Mouse (Mus musculus) lung, postnatal 25 days (tissue): ENCODE results near the gene Olfr484.
"Not testable (repeated sequence)": the region's sequence is repeated elsewhere in the genome, so short reads cannot be mapped to it uniquely, and the experiment has no call there.

Experiments
- DNase-seq: peaks from one replicate; pipeline ENCODE4 v3.0.0; 2022; ENCODE audit warnings: low spot score

The Olfr484 gene

DNA sequence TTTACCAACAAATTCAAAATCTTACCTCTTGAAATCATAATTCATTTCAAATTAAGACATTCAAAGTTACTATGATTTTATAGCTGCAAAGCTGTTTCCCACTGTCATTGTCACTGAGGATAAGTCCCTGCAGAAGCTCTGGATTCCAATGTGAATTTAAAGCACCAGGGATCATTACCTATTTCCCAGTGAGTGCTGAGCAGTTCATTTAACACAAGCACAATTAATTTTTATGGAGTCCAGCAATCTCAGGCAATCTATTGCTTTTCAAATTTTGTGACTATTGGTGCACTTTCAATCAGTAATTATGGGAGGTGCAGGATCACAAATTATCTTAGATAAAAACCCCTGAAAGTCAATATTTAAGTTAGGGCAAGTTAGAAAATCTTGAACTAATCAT is at the start of gene Olfr484:
Gene Olfr484, minus strand, starts transcription at position 101 of the 400 bp plus-strand sequence.
- DNase-seq, result no peak

DNA sequence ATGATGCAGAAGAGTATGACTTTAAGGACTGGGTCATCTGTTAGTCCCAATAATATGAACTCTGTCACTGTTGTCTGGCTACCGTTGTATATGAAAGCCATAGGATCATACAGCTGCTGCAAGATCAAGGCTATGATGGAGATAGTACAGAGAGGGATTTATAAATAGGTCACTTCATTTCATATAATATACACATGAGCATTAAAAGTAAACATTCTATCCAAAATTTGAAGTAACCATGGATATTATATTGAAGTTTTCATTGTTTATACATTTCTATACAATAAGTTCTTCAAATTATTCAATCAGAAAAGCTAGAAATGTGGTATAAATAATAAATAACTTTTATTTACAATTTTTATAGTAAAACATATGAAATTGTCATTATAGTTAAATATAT is 45.4 kb upstream of the Olfr484 start, which contains the start of gene Olfr486:
Gene Olfr486, minus strand, starts transcription at position 101 of the 400 bp plus-strand sequence.
- not testable (repeated sequence) for DNase-seq

DNA sequence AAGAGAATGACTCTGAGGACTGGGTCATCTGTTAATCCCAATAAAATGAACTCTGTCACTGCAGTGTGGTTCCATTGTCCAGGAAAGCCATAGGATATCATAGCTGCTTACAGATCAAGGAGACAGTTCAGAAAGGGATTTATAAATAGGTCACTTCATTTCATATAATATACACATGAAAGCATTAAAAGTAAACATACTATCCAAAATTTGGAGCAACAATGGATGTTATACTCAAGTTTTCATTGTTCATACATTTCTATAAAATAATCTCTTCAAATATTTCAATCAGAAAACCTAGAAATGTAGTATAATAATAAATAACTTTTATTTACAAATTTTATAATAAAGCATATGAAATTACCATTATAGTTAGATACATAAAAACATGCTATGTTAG is 32.5 kb upstream of the Olfr484 start, which contains the start of gene Olfr485:
Gene Olfr485, minus strand, starts transcription at position 101 of the 400 bp plus-strand sequence.
- no peak for DNase-seq

GRCm38 (mm10) chr7:108121416-108121815 is 5.8 kb downstream of the Olfr484 start:
- DNase-seq, result no peak

- no peak for DNase-seq
These were observed 6.6 kb downstream of the Olfr484 start for GRCm38 (mm10) chr7:108120681-108121080.

GRCm38 (mm10) chr7:108100549-108100948 is 26.7 kb downstream of the Olfr484 start, which contains the start of gene Olfr483:
Gene Olfr483 (plus strand): TSS chr7:108100849.
- no peak for DNase-seq

GRCm38 (mm10) chr7:108097486-108097885 is 29.8 kb downstream of the Olfr484 start, which contains the start of gene Olfr482:
Gene Olfr482 (minus strand): TSS chr7:108097586.
- no peak for DNase-seq

GRCm38 (mm10) chr7:108079555-108079954 is 47.7 kb downstream of the Olfr484 start, which contains the start of gene Olfr481:
Gene Olfr481 (plus strand): TSS chr7:108079855.
- DNase-seq, result no peak
